Mouse (Mus musculus) ES-Bruce4 (cell line): Measurements from ENCODE around the gene Dync1li1.

Experiments used
- CTCF ChIP-seq: IDR thresholded peaks from one replicate; pipeline ENCODE4 v1.8.1; 2011; ENCODE audit warnings: low read depth, low read length
- EP300 ChIP-seq: IDR thresholded peaks from 2 replicates; pipeline ENCODE4 v1.6.1; 2011; ENCODE audit warnings: low read depth, low read length; ENCODE audit not compliant: insufficient read depth
- POLR2A ChIP-seq: IDR thresholded peaks from one replicate; pipeline ENCODE4 v1.8.1; 2011; ENCODE audit warnings: low read length; ENCODE audit not compliant: insufficient read depth

- TF ChIP-seq POLR2A: no peak
- no peak for TF ChIP-seq CTCF
- TF ChIP-seq EP300: no peak
Observed at GRCm38 (mm10) chr9:114745654-114746053, 57.1 kb downstream of the Dync1li1 start.
